Mouse (Mus musculus): ENCODE results near the gene Tmem189.

GRCm38 (mm10) chr2:167629665-167630209 is 59.9 kb downstream of the Tmem189 start:
- TF ChIP-seq TAL1 (conservative IDR thresholded peaks at IDR 0.05; ENCODE audit: low read depth, low read length) (no peak), CTCF (IDR thresholded peaks at IDR 0.05; ENCODE audit: low read depth, low read length) (no peak), GATA1 (IDR thresholded peaks at IDR 0.05; ENCODE audit: borderline replicate concordance, low read length) (no peak), GATA2 (IDR thresholded peaks at IDR 0.05; ENCODE audit: borderline replicate concordance, low read depth, low read length) (no peak)
